Mouse (Mus musculus) CH12F3 (cell line): ENCODE measurements around the gene Sema6b.

Experiments used
- in situ Hi-C: fragments of 300-500 bp; cut with MboI; formaldehyde crosslinking; loops from 2 replicates; pipeline ENCODE4 v1.14.3; 2020; ENCODE audit warnings: low sequenced_read_pairs

Gene Sema6b

GRCm38 (mm10) chr17:56139858-56140595 lies at the start of gene Sema6b:
Sema6b (minus strand) TSS chr17:56140343.
- in situ Hi-C loops, result loop anchor here (10.0 kb wide), 1 partner anchor 115 kb away; the partner anchor contains the start of gene Fem1a

GRCm38 (mm10) chr17:56185281-56186141 lies 45.4 kb upstream of the Sema6b start:
- in situ Hi-C loops, result no loop called here

- in situ Hi-C loops, result no loop called here
These were observed 43.5 kb upstream of the Sema6b start, which contains the start of gene Mydgf for GRCm38 (mm10) chr17:56183658-56184103. Mydgf (minus strand) TSS chr17:56183920.

- in situ Hi-C loops, result no loop called here
These were observed 43.0 kb upstream of the Sema6b start for GRCm38 (mm10) chr17:56182975-56183657.

GRCm38 (mm10) chr17:56175416-56175815 lies 35.3 kb upstream of the Sema6b start:
- in situ Hi-C loops, result no loop called here

- in situ Hi-C loops, result no loop called here
These were observed 33.4 kb upstream of the Sema6b start for GRCm38 (mm10) chr17:56173401-56174046.

GRCm38 (mm10) chr17:56171881-56172280 lies 31.7 kb upstream of the Sema6b start:
- in situ Hi-C loops, result no loop called here

GRCm38 (mm10) chr17:56171456-56171855 lies 31.3 kb upstream of the Sema6b start:
- in situ Hi-C loops, result no loop called here

- in situ Hi-C loops, result no loop called here
These were observed 30.5 kb upstream of the Sema6b start for GRCm38 (mm10) chr17:56170636-56171035.

GRCm38 (mm10) chr17:56169830-56170229 lies 29.7 kb upstream of the Sema6b start:
- in situ Hi-C loops, result no loop called here

GRCm38 (mm10) chr17:56165671-56166070 lies 25.5 kb upstream of the Sema6b start:
- in situ Hi-C loops, result no loop called here

- in situ Hi-C loops, result no loop called here
These were observed 24.4 kb upstream of the Sema6b start for GRCm38 (mm10) chr17:56164510-56164909.

GRCm38 (mm10) chr17:56163523-56164102 lies 23.5 kb upstream of the Sema6b start:
- in situ Hi-C loops, result no loop called here

GRCm38 (mm10) chr17:56162231-56162774 lies 22.2 kb upstream of the Sema6b start, which contains the start of gene Tnfaip8l1:
Tnfaip8l1 (plus strand) TSS chr17:56162477.
- in situ Hi-C loops, result no loop called here

- in situ Hi-C loops, result no loop called here
These were observed 19.6 kb upstream of the Sema6b start for GRCm38 (mm10) chr17:56159729-56160128.

GRCm38 (mm10) chr17:56153643-56154042 lies 13.5 kb upstream of the Sema6b start:
- in situ Hi-C loops, result no loop called here

GRCm38 (mm10) chr17:56149897-56150296 lies 9.8 kb upstream of the Sema6b start:
- in situ Hi-C loops, result no loop called here

GRCm38 (mm10) chr17:56148790-56149618 lies 8.9 kb upstream of the Sema6b start:
- in situ Hi-C loops, result no loop called here

GRCm38 (mm10) chr17:56148280-56148679 lies 8.1 kb upstream of the Sema6b start:
- in situ Hi-C loops, result no loop called here
